Comparison of ENCODE assay signal across 12 mouse cellular contexts in the genomic region with DNA sequence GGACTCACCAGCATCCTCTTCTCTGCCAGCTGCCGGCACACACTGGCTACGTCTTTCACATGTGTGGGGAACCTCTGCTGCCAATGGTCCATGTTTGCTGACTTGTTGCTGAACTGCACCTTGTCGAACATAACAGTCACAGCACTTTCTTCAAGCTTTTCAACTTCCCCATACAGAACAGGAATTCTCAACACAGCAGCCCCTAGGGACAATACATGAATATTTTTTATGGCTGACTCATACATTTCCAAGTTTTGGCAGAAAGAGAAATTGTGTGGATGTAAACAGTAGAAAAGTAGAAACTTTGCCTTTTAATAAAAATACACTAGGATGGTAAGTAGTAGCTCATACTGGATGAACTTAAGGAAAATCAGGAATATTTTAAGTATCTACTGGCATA.
"Had no signal": no experiment of that assay in that cellular context is flagged by ENCODE, and none has a peak within 500 bp of the region (broad histone marks: within the 10 kb centered on the region; RNA-seq: fewer than 3 reads in every experiment).

No protein-coding gene starts in this region.

- DNase-seq: retina, postnatal 1 day; right cerebral cortex, adult 18-20 months; right cerebral cortex, postnatal 14 days; right cerebral cortex, postnatal 25 days; right cerebral cortex, postnatal 4 days; spleen, adult 18-20 months; thymus, adult 18-20 months; thymus, adult 2 months; thymus, postnatal 14 days; thymus, postnatal 25 days; thymus, postnatal 36 days; thymus, postnatal 4 days had no signal
